Mouse (Mus musculus) adrenal gland, postnatal 14 days (tissue): ENCODE data around the gene Stard9. TPM values are rescaled to one million over a fixed set of nuclear protein-coding genes. Genes with fewer than 3 reads are reported as not detected.

Experiments used
- DNase-seq: peaks from one replicate; pipeline ENCODE4 v3.0.0; 2021; ENCODE audit warnings: mixed read lengths
- long read RNA-seq, 2 experiments: library from polyadenylated mRNA; stranded (forward); transcript quantifications; one replicate each; pipeline ENCODE4 v2.0.0; 2021
- total RNA-seq: library from RNA; stranded (reverse); gene quantifications from 2 replicates; pipeline ENCODE4 v1.2.3, GENCODE M21; 2021

Stard9 gene
- total RNA-seq = 14.0 and 14.4 TPM in 2 replicates
- long read RNA-seq, experiment 1, partial matches to known transcripts = 0 of 10 reads
- long read RNA-seq, experiment 1, other reads (novel, unspliced or antisense) = 10 of 10 reads
- long read RNA-seq, experiment 2, partial matches to known transcripts = 0 of 7 reads
- long read RNA-seq, experiment 2, other reads (novel, unspliced or antisense) = 6 of 7 reads

GRCm38 (mm10) chr2:120628886-120629735, at the start of gene Stard9:
Stard9 (plus strand) TSS chr2:120629121.
- peak; percentile 99 for DNase-seq

- no peak for DNase-seq
These were observed 39.2 kb upstream of the Stard9 start for GRCm38 (mm10) chr2:120589759-120590158.

- no peak for DNase-seq
These were observed 36.7 kb upstream of the Stard9 start for GRCm38 (mm10) chr2:120592227-120592626.

- no peak for DNase-seq
These were observed 31.2 kb upstream of the Stard9 start for GRCm38 (mm10) chr2:120597734-120598133.

GRCm38 (mm10) chr2:120599506-120599905, 29.4 kb upstream of the Stard9 start:
- no peak for DNase-seq

- DNase-seq = peak; percentile 24
These were observed 22.8 kb upstream of the Stard9 start for GRCm38 (mm10) chr2:120606021-120606690.

- DNase-seq = peak; percentile 97
These were observed 19.8 kb upstream of the Stard9 start, which contains the start of the genes Haus2 and Lrrc57 for GRCm38 (mm10) chr2:120608830-120609723. Haus2 (plus strand) TSS chr2:120609383. Lrrc57 (minus strand) TSS chr2:120609520.

GRCm38 (mm10) chr2:120616279-120617163, 12.4 kb upstream of the Stard9 start:
- no peak for DNase-seq

- DNase-seq = no peak
These were observed 9.4 kb upstream of the Stard9 start for GRCm38 (mm10) chr2:120619538-120619937.

- DNase-seq = no peak
These were observed 6.0 kb upstream of the Stard9 start for GRCm38 (mm10) chr2:120622920-120623319.

GRCm38 (mm10) chr2:120628076-120628865, 650 bp upstream of the Stard9 start:
- no peak for DNase-seq

- DNase-seq = no peak
These were observed 1.3 kb downstream of the Stard9 start for GRCm38 (mm10) chr2:120630246-120630645.

- no peak for DNase-seq
These were observed 1.7 kb downstream of the Stard9 start for GRCm38 (mm10) chr2:120630655-120631054.

GRCm38 (mm10) chr2:120631521-120631920, 2.6 kb downstream of the Stard9 start:
- no peak for DNase-seq

GRCm38 (mm10) chr2:120631957-120632356, 3.0 kb downstream of the Stard9 start:
- DNase-seq = no peak

GRCm38 (mm10) chr2:120640835-120641234, 11.9 kb downstream of the Stard9 start:
- no peak for DNase-seq

GRCm38 (mm10) chr2:120643836-120644235, 14.9 kb downstream of the Stard9 start:
- DNase-seq = peak; percentile 27

GRCm38 (mm10) chr2:120646777-120647176, 17.9 kb downstream of the Stard9 start:
- no peak for DNase-seq

GRCm38 (mm10) chr2:120652256-120652924, 23.5 kb downstream of the Stard9 start:
- no peak for DNase-seq
